Mouse (Mus musculus): ENCODE measurements around the gene Utp11.

Gene Utp11

GRCm38 (mm10) chr4:124672347-124673320 lies 20.8 kb downstream of the Utp11 start:
- DNase-seq (ENCODE audit: low read depth) = no peak

GRCm38 (mm10) chr4:124671583-124671982 lies 21.8 kb downstream of the Utp11 start:
- no peak for DNase-seq (ENCODE audit: low read depth)

DNA sequence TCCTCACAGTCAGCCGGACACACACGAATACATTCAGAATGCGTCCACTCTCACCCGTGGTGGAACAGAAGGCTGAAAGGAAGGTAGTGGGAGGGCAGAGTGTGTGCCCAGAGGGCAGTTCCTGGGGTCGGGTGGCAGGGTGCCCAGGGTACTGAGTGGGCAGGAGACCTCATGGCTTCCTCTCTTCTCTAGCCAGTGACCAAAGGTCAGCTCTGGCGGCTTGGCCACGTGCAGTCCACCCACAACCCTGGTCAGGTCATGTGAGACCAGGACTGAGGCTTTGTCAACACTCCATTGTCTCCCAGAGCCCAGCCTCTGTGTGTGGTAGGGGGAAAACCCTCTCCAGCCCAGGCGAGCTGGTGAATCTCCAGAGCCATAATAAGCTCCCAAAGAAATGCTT lies 23.2 kb downstream of the Utp11 start:
- no peak for DNase-seq (ENCODE audit: low read depth)

DNA sequence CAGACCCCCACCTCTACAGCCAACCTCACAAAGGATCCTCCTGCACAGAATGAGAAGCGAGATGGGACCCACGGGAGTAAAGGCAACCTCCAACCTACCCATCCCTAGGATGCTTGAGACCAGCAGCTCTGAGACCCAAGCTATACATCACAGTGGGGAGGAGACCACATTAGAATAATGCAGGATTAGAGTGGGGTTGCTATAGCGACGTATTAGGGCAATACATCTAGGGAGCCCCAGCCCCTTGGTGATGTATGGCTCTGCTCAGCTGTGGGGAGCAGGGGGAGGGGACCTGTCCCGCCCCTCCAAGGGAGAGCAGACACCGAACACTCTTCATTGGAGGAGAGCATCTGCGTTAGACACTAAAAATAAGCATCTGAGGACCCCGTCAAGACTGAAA lies 25.3 kb downstream of the Utp11 start:
- no peak for DNase-seq (ENCODE audit: low read depth)

DNA sequence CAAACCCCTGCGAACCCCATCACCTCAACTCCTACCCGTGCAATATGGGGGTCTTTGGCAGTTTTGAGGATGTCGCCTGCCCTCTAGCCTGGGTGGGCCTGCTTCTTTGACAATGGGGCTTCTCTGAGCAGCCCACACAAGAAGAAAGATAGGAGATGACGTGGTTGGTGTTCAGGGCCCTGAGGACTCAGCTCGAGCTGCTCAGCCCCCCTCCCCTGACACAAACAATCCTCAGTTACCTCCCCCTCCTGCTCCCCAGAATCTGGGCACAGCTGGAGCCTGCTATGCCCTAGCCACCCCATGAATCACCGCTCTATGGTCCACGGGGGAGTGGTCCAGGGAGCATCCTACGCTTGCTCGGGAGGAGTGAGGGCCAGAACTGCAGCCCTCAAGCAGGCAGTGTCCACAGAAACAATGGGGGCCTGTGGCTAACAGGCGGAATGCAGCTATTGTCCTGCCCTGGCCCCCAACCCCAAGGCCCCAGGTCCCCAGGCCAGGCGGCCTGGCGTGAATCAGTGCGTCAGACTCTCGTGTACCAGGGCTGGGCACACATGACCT lies 25.8 kb downstream of the Utp11 start:
- no peak for DNase-seq (ENCODE audit: low read depth)

- no peak for DNase-seq (ENCODE audit: low read depth)
Measured at GRCm38 (mm10) chr4:124664604-124665003, 28.8 kb downstream of the Utp11 start.

DNA sequence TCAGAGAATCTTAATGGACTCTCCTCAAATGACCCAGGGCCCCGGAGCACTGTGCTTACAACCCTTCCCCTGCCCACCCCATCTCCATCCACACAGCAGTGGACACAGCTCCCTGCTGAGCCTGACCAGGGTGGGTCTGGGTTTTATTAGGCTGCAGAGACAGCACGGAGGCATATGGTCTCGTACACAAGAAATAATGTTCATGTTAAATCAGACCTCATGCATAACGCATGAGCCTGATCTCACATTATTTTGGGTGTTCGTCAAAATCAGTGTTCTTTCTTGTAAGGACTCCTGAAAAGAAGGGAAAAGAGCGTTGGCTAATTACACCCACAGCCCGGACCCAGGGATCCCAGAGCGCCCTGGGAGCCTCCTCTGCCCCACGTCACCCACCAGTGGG lies 29.2 kb downstream of the Utp11 start:
- DNase-seq (ENCODE audit: low read depth) = no peak

GRCm38 (mm10) chr4:124663034-124663433 lies 30.4 kb downstream of the Utp11 start:
- no peak for DNase-seq (ENCODE audit: low read depth)

- no peak for DNase-seq (ENCODE audit: low read depth)
Measured at GRCm38 (mm10) chr4:124660603-124661002, 32.8 kb downstream of the Utp11 start.

- no peak for DNase-seq (ENCODE audit: low read depth)
Measured at GRCm38 (mm10) chr4:124659251-124660217, 33.9 kb downstream of the Utp11 start.

- no peak for DNase-seq (ENCODE audit: low read depth)
Measured at GRCm38 (mm10) chr4:124658412-124658851, 35.0 kb downstream of the Utp11 start.

- no peak for DNase-seq (ENCODE audit: low read depth)
Measured at GRCm38 (mm10) chr4:124657781-124658180, 35.6 kb downstream of the Utp11 start.

GRCm38 (mm10) chr4:124656854-124657650 lies 36.3 kb downstream of the Utp11 start:
- DNase-seq (ENCODE audit: low read depth) = peak; percentile 19

DNA sequence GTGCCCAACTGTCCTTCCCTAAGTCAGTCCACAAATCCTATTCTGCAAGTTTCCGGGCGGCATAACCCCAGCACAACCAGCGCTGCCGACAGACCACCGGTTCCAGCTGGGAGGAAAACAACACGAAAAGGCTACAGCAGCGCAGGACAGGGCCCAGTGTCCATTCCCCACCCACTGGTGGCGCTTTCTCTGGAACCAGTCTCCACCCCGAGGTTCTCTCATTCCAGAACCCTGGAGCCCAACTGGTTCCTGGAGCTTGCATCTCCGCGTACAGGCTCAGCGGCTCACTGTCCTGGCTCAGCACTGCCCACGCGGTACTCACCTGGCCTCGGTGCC lies 36.9 kb downstream of the Utp11 start, which contains the start of gene Pou3f1:
Gene Pou3f1, plus strand, starts transcription at position 290 of the 336 bp plus-strand sequence.
- DNase-seq (ENCODE audit: low read depth) = no peak

DNA sequence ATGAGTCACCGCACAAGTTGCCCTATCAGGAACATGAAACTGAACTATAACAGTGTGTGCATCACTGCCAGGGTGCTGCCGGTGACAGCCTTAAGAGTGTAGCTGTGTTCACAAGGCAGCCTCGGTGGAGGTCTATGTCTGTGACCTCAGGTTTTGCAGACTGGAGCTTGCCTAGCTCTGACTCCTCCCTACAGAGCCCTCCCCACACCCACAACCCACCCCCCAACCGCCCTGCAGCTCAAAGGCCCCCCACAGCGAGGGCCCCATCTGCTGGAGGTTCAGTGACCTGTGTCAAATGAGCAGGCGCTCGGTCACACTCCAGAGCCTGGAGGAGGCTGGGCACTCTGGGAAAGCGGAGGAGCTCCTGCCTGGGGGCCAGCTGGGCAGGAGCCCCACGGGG lies 40.5 kb downstream of the Utp11 start:
- DNase-seq (ENCODE audit: low read depth) = no peak

GRCm38 (mm10) chr4:124647909-124648308 lies 45.5 kb downstream of the Utp11 start:
- DNase-seq (ENCODE audit: low read depth) = no peak

- DNase-seq (ENCODE audit: low read depth) = no peak
Measured at GRCm38 (mm10) chr4:124646591-124646990, 46.8 kb downstream of the Utp11 start.

GRCm38 (mm10) chr4:124644974-124645433 lies 48.4 kb downstream of the Utp11 start:
- no peak for DNase-seq (ENCODE audit: low read depth)

- no peak for DNase-seq (ENCODE audit: low read depth)
Measured at GRCm38 (mm10) chr4:124643859-124644258, 49.5 kb downstream of the Utp11 start.

GRCm38 (mm10) chr4:124639715-124640114 lies 53.7 kb downstream of the Utp11 start:
- DNase-seq (ENCODE audit: low read depth) = no peak

- DNase-seq (ENCODE audit: low read depth) = no peak
Measured at GRCm38 (mm10) chr4:124633281-124633680, 60.1 kb downstream of the Utp11 start.

Data from fibroblast of lung, adult 2 months (primary cell).